Mouse (Mus musculus): Measurements from ENCODE around the gene Poln.

Poln gene

DNA sequence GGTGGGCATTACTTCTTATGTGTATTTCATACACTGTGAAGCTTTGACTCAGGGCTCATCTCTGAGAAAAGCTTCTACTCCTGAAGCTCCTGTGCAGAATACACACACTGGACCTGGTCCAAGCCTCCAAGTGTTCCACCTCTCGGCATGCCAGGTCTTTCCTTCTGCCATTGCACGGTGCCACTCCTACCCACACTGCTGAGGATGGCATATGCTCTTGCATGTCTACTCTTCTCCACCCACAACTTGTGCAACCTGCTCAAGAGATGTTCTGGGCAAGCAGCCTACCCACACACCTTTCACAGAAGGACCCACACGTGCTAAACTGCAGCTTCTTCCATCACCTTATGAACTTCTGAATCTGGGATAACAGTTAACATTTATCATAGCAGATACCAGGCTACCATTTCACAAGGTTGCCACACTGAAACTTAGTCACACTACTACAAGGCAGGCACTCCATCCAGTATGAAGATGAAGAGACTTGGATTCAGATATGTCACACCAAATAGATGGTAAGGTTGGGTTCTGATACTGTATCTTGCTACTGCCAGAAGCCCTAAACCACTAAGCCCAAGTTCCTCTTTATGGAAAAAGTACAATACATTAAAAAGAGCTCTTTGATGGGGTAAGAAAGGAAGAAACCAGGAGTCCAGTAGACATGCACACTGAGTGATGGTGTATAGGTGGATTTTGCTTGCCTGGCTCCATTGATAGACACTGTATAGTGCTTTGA is 50.0 kb downstream of the Poln start:
- DNase-seq (ENCODE audit: low spot score in 2 of 2) = no peak

DNA sequence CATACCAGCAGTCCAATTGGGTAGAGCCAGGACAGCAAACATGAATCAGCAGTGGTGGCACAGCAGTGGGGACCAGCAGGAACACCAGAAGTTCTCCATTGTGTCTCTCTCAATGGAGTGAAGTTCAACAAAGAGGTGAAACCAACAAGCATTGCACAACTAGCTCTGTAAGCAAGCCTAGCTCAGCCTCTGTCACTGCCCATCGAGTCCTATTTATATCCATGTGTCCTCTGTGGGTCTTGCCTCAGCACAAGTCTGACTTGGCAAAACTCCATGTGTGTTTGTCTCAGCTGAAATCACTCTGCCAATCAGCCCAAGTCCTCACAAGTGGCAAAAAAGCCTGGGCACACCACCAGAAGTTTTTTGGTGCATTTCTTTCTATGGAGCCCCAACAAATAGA is 63.6 kb downstream of the Poln start:
- no peak for DNase-seq (ENCODE audit: low spot score in 2 of 2)

DNA sequence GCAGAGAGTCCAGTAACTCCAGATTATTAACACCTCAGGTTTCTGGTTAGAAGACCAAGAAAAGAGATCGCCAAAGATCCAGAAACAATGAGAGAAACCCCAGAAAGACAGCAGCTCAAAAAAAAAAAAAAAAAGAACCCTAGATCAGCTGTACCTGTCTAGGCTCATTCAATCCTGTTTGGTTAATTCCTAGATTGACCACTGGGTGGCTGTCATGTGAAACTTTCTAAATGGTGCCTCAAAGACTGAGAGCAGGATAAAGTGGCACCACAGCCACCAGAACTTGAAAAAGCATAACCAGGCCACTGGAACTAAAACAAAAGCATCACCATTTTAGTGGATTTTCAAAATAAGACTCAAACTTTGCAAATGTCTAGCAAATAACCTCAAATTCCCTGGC is 71.9 kb downstream of the Poln start:
- DNase-seq (ENCODE audit: low spot score in 2 of 2) = peak in 1 of 2 experiments; percentile 40

DNA sequence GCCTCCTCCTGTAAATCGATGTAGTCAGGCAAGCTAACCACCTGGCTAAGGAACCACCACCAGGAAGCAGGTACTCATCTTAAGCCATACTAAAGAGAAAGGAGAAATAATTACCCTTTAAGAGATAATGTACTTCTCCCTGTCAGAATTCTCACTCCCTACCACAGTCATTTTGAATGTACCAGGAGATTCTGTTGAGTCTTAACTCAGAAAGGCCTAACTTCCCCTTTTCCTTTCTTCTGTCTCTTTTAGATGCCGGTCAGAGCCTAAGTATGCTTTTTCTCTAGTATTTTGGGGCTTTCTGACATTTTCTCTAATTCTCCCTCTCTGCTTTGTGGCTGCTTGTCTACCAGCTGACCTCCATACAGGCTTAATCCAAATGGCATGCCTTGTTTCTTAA is 76.2 kb downstream of the Poln start:
- DNase-seq (ENCODE audit: low spot score in 2 of 2) = no peak

DNA sequence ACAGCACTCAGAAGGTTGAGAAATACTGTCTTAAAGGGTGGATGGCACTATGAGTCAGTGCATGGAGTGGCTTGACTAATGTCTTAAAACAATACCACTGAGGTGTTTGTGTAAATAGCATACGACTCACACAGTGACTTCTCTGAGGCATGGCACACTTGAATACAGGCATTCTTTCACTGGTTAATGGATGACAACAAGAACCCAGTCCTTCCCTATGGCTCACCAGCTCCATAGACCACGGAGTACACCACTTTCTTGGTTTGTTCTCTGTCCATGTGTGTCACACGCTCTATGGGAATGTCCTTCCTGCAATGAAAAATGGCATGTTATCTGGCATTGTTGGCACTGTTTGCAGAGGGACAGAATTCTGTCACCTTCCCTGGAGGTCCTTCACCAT is 136.7 kb downstream of the Poln start:
- no peak for DNase-seq (ENCODE audit: low spot score in 2 of 2)

DNA sequence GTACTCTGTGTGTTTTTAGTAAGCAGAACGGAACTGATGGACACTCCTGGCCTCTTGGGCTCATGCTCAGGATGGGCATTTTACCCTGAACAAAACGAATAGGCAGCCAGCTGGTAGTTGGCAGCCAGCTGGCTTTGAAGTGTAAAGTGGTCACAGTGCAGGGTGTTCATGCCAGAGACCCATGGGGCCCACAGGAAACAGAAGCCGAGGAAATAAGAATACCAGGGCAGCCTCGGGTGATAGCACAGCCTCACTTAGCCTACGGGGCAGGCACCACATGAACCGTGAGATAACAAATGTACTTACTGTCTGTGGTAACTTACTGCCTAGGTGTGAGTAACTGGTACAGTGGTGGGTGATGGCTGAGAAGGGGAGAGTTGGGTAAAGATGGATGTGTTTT is 138.2 kb downstream of the Poln start:
- DNase-seq (ENCODE audit: low spot score in 2 of 2) = no peak

DNA sequence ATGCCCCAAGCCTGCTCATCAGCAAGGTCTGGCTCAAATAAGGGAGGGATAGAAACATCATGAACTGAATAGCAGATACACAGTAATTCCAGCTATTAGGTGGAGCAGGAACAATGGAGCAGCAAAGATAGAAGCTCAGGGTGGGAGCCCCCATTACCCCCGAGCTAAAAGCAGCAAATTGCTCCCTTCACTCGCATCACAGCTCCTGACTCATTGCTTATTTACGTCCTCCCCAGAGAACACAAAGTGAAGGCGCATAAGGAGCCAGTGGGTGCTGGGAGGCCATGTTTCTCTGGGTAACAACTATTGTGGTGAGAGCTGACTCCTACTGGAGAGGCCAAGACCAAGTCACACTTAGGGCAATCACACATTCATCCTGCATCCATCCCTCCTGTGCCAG is 139.1 kb downstream of the Poln start:
- no peak for DNase-seq (ENCODE audit: low spot score in 2 of 2)

DNA sequence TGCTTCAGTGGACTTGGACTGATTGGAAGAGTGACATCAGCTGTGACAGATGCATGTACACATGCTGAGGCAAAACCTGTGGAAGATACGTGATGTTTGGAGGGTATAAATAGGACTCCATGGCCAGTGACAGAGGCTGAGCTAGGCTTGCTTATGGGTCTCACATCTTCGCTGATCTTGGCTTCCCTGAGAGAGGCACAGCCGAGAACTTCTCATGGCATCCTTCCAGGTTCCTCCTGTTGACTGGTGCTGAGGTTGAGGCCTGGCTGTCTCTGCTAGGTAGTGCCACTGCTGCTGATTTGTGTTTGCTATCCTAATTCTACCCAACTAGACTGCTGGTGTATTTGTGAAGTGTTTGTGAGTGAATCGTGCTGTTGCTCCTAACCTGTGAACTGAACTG is 150.3 kb downstream of the Poln start:
- no peak for DNase-seq (ENCODE audit: low spot score in 2 of 2)

DNA sequence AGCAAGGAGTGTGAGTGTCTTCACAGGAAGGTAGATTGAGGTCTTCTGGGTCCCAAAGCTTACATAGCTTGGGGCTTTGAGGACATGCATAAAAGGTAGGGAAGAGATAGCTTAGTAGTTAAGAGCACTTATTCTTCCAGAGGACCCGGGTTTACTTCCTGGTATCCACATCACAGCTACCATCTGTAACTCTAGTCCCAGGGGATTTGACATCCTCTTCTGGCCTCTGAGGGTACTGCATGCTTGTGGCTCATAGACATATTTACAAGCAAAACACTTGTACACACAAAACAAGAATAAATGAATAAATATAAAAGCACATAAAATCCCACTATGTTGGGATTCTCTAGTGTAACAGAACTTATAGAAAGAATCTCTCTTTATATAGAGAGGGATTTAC is 154.6 kb downstream of the Poln start:
- DNase-seq (ENCODE audit: low spot score in 2 of 2) = no peak

DNA sequence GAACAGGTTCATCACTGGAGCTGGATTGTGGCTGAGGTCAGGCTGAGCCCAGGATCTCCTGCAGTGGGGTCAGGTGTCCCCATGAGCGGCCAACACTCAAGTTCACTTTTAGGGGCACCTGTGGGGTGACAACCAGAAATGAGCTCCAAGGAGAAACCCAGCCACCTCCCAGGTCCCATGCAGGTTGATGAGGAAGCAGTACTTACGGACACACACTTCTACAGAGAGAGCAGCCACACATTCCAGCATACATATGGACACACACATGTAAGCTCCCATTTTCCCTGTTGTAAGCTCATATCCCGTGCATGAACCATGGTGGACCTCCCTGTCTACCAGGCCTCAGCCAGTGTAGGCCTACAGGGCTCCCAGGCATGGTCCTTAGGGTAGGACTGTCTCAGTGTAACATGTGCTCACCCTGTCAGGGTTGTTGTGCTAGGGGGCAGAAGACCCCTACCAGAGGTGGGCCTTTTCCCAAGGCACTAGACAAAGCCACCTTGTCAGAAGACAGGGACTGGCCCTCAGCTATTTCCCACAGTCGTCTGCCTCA is 161.8 kb downstream of the Poln start:
- no peak for DNase-seq (ENCODE audit: low spot score in 2 of 2)

DNA sequence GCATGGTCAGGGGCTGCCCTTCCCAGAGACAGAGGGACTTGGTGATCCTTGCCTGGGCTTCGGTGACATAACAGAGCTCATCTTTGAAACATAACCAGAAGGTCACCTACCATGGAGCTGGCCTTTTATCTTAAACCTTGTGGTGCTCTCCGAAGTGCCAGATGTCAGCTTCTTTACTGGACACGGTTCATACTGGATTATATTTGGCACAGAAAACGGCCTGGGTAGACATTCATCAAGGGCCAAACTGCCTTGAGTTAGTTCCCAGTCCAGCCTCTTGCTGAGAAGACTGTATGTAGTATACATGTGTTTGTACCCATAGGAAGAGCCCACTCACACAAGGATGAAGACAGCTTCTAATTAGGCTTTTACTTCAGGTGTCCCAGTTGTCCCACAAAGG is 162.4 kb downstream of the Poln start:
- no peak for DNase-seq (ENCODE audit: low spot score in 2 of 2)

DNA sequence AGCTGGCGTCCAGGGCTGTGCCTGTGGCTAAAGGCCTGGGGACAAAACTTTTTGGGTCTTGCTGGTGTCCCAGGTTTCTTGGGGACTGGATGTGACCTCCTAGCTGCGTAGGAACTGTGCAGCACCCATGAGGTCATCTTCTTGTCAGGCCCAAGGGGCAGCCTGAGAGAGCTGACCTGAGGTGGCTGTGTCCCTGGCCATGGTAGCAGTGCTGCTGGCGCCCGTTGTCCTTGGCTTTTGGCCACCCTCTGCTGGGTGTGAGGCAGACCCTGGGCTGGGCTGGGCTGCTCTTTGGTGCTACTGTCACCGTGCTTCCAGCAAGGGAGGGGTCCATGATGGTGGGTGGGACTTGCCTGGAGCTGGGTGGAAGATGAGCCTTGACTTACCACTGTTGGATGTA is 164.6 kb downstream of the Poln start:
- no peak for DNase-seq (ENCODE audit: low spot score in 2 of 2)

DNA sequence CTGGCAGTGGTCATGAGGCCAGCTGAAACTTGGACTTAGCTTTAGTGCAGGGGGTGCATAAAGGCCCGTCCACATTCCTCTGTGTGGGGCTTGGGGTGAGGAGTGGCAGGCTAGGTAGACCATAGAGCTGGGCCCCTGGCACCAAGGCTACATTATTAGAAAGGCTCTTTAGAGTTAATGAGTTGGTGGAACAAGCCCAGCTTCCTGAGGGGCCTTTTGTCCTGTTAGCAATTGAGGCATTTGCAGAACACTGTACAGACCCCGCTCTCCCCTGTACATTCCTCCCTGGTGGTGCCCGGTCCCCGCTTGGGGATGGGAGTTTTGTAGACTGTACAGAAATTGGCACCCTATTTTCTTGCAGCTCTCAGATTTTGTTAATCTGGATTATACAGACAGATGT is 166.6 kb downstream of the Poln start:
- no peak for DNase-seq (ENCODE audit: low spot score in 2 of 2)

DNA sequence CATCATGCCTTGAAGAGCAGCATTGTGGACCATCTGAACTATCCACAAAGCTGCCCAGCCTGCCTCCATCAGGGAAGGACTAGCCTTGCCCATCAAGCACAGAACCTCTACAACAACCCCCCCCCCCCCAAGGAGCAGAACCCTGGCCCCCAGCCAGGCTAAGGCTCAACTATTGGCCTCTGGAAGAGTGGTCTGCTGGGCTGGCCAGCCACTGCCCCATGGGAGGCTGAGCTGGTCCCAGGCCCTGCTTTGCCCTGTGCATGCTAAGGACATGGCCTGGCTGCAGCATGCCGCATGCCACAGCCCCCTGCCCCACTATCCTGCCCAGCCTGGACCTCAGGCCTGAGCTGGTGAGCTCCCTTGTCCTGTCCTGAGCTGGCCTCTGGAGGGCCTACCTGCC is 167.8 kb downstream of the Poln start:
- DNase-seq (ENCODE audit: low spot score in 2 of 2) = no peak

DNA sequence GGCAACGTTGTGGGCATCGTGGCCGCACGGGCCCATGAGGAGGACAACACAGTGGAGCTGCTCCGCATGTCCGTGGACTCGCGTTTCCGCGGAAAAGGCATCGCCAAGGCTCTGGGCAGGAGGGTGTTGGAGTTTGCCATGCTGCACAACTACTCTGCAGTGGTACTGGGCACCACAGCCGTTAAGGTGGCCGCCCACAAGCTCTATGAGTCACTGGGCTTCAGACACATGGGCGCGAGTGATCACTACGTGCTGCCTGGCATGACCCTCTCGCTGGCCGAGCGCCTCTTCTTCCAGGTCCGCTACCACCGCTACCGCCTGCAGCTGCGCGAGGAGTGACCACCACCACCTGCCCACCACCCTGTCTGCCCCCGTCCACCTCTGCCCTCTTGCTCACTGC is 168.4 kb downstream of the Poln start:
- DNase-seq (ENCODE audit: low spot score in 2 of 2) = no peak

DNA sequence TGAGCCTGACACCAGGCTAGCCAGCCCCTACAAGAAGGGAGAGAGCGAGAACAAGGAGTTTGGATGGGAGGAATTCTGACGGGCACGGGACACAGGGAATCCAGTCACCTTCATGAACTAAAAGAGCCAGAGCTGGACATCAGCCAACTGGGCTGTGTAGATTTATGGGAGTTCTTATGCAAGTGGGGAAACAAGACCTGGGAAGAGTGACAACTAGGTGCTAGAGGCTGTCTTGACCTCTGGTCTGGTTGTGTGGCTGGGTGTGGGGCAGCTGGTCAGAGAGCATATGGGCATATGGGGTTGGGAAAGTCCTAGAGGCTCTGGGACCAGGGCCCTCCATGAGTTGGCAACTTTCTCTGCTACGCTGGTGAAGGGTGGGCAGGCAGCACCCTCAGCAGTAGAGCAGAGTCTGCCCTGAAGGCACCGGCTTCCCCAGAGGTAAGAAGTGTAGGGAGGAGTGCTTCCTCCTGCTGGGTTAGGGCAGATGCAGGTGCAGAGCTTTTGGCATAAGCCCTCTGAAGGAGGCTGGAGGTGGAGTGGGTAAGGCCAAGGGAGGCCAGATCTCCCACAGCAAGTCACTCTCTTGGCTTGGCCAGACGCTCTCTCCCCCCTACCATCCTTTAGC is 169.7 kb downstream of the Poln start:
- DNase-seq (ENCODE audit: low spot score in 2 of 2) = no peak

DNA sequence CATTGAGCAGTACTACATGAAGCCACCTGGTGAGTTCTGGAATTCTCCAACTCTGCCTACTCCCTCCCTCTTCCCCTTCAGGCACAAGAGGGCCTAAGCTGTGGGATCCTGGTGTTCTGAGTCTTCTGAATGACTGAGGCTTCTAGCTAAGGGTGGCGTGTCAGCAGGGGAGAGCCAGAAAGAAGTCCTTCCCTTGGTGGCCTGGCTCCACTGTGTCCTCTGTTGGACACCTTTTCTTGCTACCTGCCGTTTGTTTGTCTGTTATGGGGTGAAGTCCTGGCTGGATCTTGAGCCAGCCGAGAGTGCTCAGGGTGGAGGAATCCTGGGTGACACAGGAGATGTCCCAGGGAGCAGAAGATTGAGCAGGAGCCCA is 170.8 kb downstream of the Poln start:
- no peak for DNase-seq (ENCODE audit: low spot score in 2 of 2)

DNA sequence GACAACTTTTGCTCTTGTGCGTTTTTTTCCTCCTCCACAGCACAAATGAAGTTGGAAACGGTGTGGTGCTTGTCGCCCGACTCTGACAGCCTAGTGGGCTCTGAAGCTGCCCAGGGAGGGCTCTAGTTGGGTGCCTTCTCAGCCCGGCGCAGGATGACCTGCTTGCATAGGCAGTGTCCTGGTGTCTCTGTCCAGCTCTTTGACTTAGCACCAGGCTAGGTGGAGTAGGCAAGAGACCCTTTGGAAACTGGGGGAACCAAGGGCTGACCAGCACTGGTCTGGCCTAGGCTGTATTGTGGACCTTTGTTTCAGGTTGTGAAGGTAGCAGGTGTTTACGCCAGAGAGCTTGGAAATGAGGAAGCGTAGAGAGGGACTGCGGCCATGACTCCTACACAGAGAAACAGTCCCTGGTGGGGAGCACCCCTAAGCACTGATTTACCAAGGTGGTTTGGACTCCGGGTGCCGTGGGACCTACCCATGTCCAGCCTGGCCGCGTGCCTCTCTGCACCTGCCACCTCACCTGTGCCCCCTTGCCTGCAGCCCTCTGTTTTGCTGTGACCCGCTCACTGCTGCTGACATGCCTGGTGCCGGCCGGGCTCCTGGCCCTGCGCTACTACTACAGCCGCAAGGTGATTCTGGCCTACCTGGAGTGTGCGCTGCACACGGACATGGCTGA is 171.3 kb downstream of the Poln start:
- DNase-seq (ENCODE audit: low spot score in 2 of 2) = no peak

DNA sequence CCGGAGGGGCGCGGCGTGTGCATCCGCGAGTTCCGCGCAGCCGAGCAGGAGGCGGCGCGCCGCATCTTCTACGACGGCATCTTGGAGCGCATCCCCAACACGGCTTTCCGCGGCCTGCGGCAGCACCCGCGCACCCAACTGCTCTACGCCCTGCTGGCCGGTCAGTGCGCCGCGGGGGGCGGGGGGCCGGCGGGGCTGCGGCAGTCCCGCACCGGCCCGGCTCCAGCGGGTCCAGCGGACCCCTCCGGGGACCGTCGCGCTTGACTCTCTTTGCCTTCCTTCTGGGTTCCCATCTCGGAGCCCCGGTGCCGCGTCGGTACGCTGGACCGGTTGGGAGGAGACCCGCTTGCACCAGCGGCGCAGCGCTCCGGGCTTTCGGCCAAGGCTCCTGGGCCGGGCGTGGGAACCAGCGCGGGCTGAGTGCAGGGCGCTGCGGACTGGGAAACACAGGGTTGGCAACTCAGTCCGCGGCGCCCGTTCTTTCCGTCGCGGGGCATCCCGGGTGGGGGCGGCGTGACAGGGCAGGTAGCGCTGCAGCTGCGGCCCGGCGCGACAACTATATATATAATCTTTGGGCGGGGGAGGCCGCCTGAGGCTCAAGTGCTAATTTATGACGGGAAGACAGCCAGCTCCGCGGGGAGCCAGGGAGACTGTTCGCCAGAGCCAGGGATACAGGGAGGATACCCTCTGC is 172.1 kb downstream of the Poln start:
- peak; percentile 49 to 62 for DNase-seq (ENCODE audit: low spot score in 2 of 2)

DNA sequence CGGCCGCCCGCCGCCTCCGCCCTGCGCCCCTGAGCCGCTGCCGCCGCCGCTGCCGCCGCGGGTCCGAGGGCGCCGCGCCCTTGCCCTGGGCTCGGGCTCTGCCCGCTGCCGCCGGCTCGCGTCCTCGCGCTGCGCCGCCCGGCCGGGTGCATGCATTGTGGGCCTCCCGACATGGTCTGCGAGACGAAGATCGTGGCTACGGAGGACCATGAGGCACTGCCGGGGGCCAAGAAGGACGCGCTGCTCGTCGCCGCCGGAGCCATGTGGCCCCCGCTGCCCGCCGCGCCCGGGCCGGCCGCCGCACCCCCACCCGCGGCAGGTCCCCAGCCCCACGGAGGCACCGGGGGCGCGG is 172.6 kb downstream of the Poln start:
- DNase-seq (ENCODE audit: low spot score in 2 of 2) = no peak

DNA sequence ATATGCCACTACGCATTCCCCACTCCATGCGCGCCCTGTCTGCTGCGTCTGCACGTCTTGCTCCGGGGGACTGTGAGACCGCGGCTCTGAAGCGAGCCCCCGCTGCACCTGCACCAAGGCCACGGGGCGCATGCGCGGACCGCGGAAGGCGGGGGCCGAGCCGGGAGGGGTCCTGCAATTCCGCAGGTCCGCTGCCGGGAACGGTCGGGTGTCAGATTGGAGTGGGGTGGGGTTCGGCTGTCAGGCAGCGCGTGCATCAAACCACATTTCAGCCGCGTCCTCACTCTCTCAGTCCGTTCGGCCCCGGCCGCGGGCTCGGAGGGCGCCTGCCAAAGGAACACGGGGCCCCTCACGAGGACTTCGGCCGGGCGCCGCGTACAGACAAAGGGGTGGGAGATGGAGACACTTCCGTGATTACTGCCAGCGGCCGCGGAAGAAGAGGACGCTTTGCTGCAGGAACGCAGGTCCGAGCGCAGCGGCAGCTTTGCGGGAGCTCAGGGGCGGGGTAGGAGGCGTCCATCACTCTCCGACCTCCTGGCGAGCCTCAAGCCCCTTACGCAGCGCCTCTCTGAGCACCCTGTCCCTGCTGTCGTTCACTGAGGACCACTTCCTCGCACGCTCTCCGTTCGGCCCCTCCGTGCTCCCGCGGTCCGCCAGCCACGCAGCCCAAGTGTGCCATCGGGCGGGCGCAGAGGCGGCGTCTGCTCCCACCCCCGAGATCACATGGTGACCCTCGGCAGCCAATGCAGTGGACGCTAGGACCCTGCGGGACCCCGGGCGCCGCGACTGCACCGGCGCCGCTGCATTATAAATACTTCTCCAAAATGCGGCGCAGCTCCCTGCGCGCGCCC is 173.2 kb downstream of the Poln start, which contains the start of gene Nat8l:
Nat8l (plus strand) TSS at position 142 of the 851 bp plus-strand sequence.
- DNase-seq (ENCODE audit: low spot score in 2 of 2) = peak; percentile 66 to 84

Measured in cerebellum, postnatal 4 days (tissue).